Mouse (Mus musculus): Measurements from ENCODE around the gene Krba1. TPM values are rescaled to one million over a fixed set of nuclear protein-coding genes. Genes with fewer than 3 reads are reported as not detected.

Gene Krba1
- total and polyA plus RNA-seq, 2 experiments, result 5.2 to 9.2 TPM

GRCm38 (mm10) chr6:48396008-48396595, 716 bp downstream of the Krba1 start:
- Histone ChIP-seq H3K9ac (ENCODE audit: low read depth, low read length) (peak overlapping the region; percentile 98), H3K27ac (replicated peaks; ENCODE audit: insufficient read depth, low read depth, low read length) (peak overlapping the region; percentile 89), H3K4me3 (ENCODE audit: insufficient read depth, low read depth, low read length) (peak overlapping the region; percentile 95), H3K4me1 (ENCODE audit: control insufficient read depth, insufficient read depth, low read length) (peaks cover 8% of the 10 kb centered on the region), H3K27me3 (ENCODE audit: control insufficient read depth, insufficient read depth, low read length) (no peaks in the 10 kb centered on the region), H3K36me3 (ENCODE audit: control insufficient read depth, insufficient read depth, low read length) (no peaks in the 10 kb centered on the region), H3K79me2 (ENCODE audit: control insufficient read depth, insufficient read depth, low read length) (peaks cover 3% of the 10 kb centered on the region; the same call in 1 of the 2 replicates)
- WGBS, result 28% methylated on average over 15 of the region's 15 CpGs
- TF ChIP-seq POLR2A (IDR thresholded peaks at IDR 0.05; ENCODE audit: extremely low read depth, insufficient read depth, low read length) (no peak), CTCF (IDR thresholded peaks at IDR 0.05; ENCODE audit: low read depth, low read length) (no peak)
- peak; percentile 60 for DNase-seq (ENCODE audit: extremely low read depth, low read depth, low spot score)

GRCm38 (mm10) chr6:48396686-48397085, 1.3 kb downstream of the Krba1 start:
- WGBS, result 100% methylated on average over 1 of the region's 1 CpGs
- TF ChIP-seq POLR2A (IDR thresholded peaks at IDR 0.05; ENCODE audit: extremely low read depth, insufficient read depth, low read length) (no peak), CTCF (IDR thresholded peaks at IDR 0.05; ENCODE audit: low read depth, low read length) (no peak)

GRCm38 (mm10) chr6:48397336-48397735, 1.9 kb downstream of the Krba1 start:
- H3K4me3 ChIP-seq (ENCODE audit: insufficient read depth, low read depth, low read length), result no peak overlapping the region
- peaks cover 8% of the 10 kb centered on the region for H3K4me1 ChIP-seq (ENCODE audit: control insufficient read depth, insufficient read depth, low read length)
- no peak overlapping the region for H3K9ac ChIP-seq (ENCODE audit: low read depth, low read length)
- peaks cover 5% of the 10 kb centered on the region; the same call in 1 of the 2 replicates for H3K79me2 ChIP-seq (ENCODE audit: control insufficient read depth, insufficient read depth, low read length)
- H3K36me3 ChIP-seq (ENCODE audit: control insufficient read depth, insufficient read depth, low read length), result no peaks in the 10 kb centered on the region
- WGBS, result 87% methylated on average over 4 of the region's 4 CpGs
- no peaks in the 10 kb centered on the region for H3K27me3 ChIP-seq (ENCODE audit: control insufficient read depth, insufficient read depth, low read length)
- no peak overlapping the region for H3K27ac ChIP-seq (replicated peaks; ENCODE audit: insufficient read depth, low read depth, low read length)
- no peak for TF ChIP-seq CTCF (IDR thresholded peaks at IDR 0.05; ENCODE audit: low read depth, low read length)
- TF ChIP-seq POLR2A (IDR thresholded peaks at IDR 0.05; ENCODE audit: extremely low read depth, insufficient read depth, low read length), result no peak
- DNase-seq (ENCODE audit: extremely low read depth, low read depth, low spot score), result peak; percentile 32

More at GRCm38 (mm10) chr6:48396686-48397085, 1.3 kb downstream of the Krba1 start:
- Histone ChIP-seq H3K9ac (ENCODE audit: low read depth, low read length) (no peak overlapping the region), H3K4me3 (ENCODE audit: insufficient read depth, low read depth, low read length) (no peak overlapping the region), H3K36me3 (ENCODE audit: control insufficient read depth, insufficient read depth, low read length) (no peaks in the 10 kb centered on the region), H3K79me2 (ENCODE audit: control insufficient read depth, insufficient read depth, low read length) (peaks cover 3% of the 10 kb centered on the region; the same call in 1 of the 2 replicates), H3K27me3 (ENCODE audit: control insufficient read depth, insufficient read depth, low read length) (no peaks in the 10 kb centered on the region), H3K27ac (replicated peaks; ENCODE audit: insufficient read depth, low read depth, low read length) (no peak overlapping the region), H3K4me1 (ENCODE audit: control insufficient read depth, insufficient read depth, low read length) (peaks cover 8% of the 10 kb centered on the region)
- no peak for DNase-seq (ENCODE audit: extremely low read depth, low read depth, low spot score)

- DNase-seq (ENCODE audit: extremely low read depth, low read depth, low spot score), result no peak
- no peak overlapping the region for H3K9ac ChIP-seq (ENCODE audit: low read depth, low read length)
- H3K79me2 ChIP-seq (ENCODE audit: control insufficient read depth, insufficient read depth, low read length), result peaks cover 5% of the 10 kb centered on the region; the same call in 1 of the 2 replicates
- TF ChIP-seq CTCF (IDR thresholded peaks at IDR 0.05; ENCODE audit: low read depth, low read length), result no peak
- TF ChIP-seq POLR2A (IDR thresholded peaks at IDR 0.05; ENCODE audit: extremely low read depth, insufficient read depth, low read length), result no peak
- H3K27me3 ChIP-seq (ENCODE audit: control insufficient read depth, insufficient read depth, low read length), result no peaks in the 10 kb centered on the region
- no peak overlapping the region for H3K4me3 ChIP-seq (ENCODE audit: insufficient read depth, low read depth, low read length)
- no peaks in the 10 kb centered on the region for H3K36me3 ChIP-seq (ENCODE audit: control insufficient read depth, insufficient read depth, low read length)
- 94% methylated on average over 5 of the region's 5 CpGs for WGBS
- H3K27ac ChIP-seq (replicated peaks; ENCODE audit: insufficient read depth, low read depth, low read length), result no peak overlapping the region
- H3K4me1 ChIP-seq (ENCODE audit: control insufficient read depth, insufficient read depth, low read length), result peaks cover 8% of the 10 kb centered on the region
Observed at GRCm38 (mm10) chr6:48399906-48400305, 4.5 kb downstream of the Krba1 start.

- no peaks in the 10 kb centered on the region; the same call in 1 of the 2 replicates for H3K36me3 ChIP-seq (ENCODE audit: control insufficient read depth, insufficient read depth, low read length)
- no peak overlapping the region for H3K9ac ChIP-seq (ENCODE audit: low read depth, low read length)
- no peak overlapping the region for H3K27ac ChIP-seq (replicated peaks; ENCODE audit: insufficient read depth, low read depth, low read length)
- no peaks in the 10 kb centered on the region for H3K4me1 ChIP-seq (ENCODE audit: control insufficient read depth, insufficient read depth, low read length)
- H3K79me2 ChIP-seq (ENCODE audit: control insufficient read depth, insufficient read depth, low read length), result 0 out of 2 replicates have a peak, but pooled peaks cover 2% of the 10 kb centered on the region
- DNase-seq (ENCODE audit: extremely low read depth, low read depth, low spot score), result no peak
- no peak for TF ChIP-seq CTCF (IDR thresholded peaks at IDR 0.05; ENCODE audit: low read depth, low read length)
- no peak for TF ChIP-seq POLR2A (IDR thresholded peaks at IDR 0.05; ENCODE audit: extremely low read depth, insufficient read depth, low read length)
- no peak overlapping the region for H3K4me3 ChIP-seq (ENCODE audit: insufficient read depth, low read depth, low read length)
- WGBS, result 94% methylated on average over 5 of the region's 5 CpGs
- no peaks in the 10 kb centered on the region for H3K27me3 ChIP-seq (ENCODE audit: control insufficient read depth, insufficient read depth, low read length)
Observed at GRCm38 (mm10) chr6:48404071-48404470, 8.7 kb downstream of the Krba1 start.

- Histone ChIP-seq H3K9ac (ENCODE audit: low read depth, low read length) (no peak overlapping the region), H3K27ac (replicated peaks; ENCODE audit: insufficient read depth, low read depth, low read length) (no peak overlapping the region), H3K4me1 (ENCODE audit: control insufficient read depth, insufficient read depth, low read length) (peaks cover 7% of the 10 kb centered on the region), H3K36me3 (ENCODE audit: control insufficient read depth, insufficient read depth, low read length) (peaks cover 6% of the 10 kb centered on the region), H3K79me2 (ENCODE audit: control insufficient read depth, insufficient read depth, low read length) (no peaks in the 10 kb centered on the region), H3K4me3 (ENCODE audit: insufficient read depth, low read depth, low read length) (no peak overlapping the region), H3K27me3 (ENCODE audit: control insufficient read depth, insufficient read depth, low read length) (no peaks in the 10 kb centered on the region)
- WGBS, result 39% methylated on average over 4 of the region's 4 CpGs
- DNase-seq (ENCODE audit: extremely low read depth, low read depth, low spot score), result peak; percentile 46
- TF ChIP-seq CTCF (IDR thresholded peaks at IDR 0.05; ENCODE audit: low read depth, low read length) (no peak), POLR2A (IDR thresholded peaks at IDR 0.05; ENCODE audit: extremely low read depth, insufficient read depth, low read length) (no peak)
Observed at GRCm38 (mm10) chr6:48409726-48410343, 14.4 kb downstream of the Krba1 start.

All from liver, adult 2 months (tissue).